Comparison of ENCODE assay signal across 15 mouse cellular contexts in genomic region chr4:141858501-141858900, GRCm38 (mm10). TPM values are rescaled to one million over a fixed set of nuclear protein-coding genes. Genes with fewer than 3 reads are reported as not detected.
DNase-seq lines count a peak whose midpoint lies in the region; ATAC-seq and TF ChIP-seq lines count a peak whose summit lies in the region.
"Had no signal": no experiment of that assay in that cellular context is flagged by ENCODE, and none has a peak within 500 bp of the region (broad histone marks: within the 10 kb centered on the region; RNA-seq: fewer than 3 reads in every experiment).

No protein-coding gene starts in this region.

- H3K27ac ChIP-seq in layer of hippocampus, adult 2 months = peak overlapping the region; percentile 51
- peak overlapping the region; percentile 39 for H3K27ac ChIP-seq in bone marrow macrophage, adult 2 months (ENCODE audit: insufficient read depth, low read depth, low read length)
- H3K27ac ChIP-seq in lung, postnatal 0 days (ENCODE audit: low read length) = no peak overlapping the region
- H3K27ac ChIP-seq in midbrain, embryonic 15.5 days = no peak overlapping the region
- H3K27ac ChIP-seq: hindbrain, embryonic 15.5 days; neural tube, embryonic 13.5 days had no signal

- no peak for TF ChIP-seq EP300 in lung, postnatal 0 days (IDR thresholded peaks at IDR 0.05)

- WGBS in lung, postnatal 0 days = 58% methylated on average over 20 of the region's 20 CpGs
- 88% methylated on average over 20 of the region's 20 CpGs for WGBS in midbrain, embryonic 15.5 days

- H3K36me3 ChIP-seq in lung, postnatal 0 days (ENCODE audit: insufficient read depth, low read length) = no peaks in the 10 kb centered on the region
- 0 out of 2 replicates have a peak, but pooled peaks cover 15% of the 10 kb centered on the region for H3K36me3 ChIP-seq in midbrain, embryonic 15.5 days (replicated peaks)

- no peak for TF ChIP-seq POLR2A in bone marrow macrophage, adult 2 months (IDR thresholded peaks at IDR 0.05; ENCODE audit: borderline replicate concordance, low read depth, low read length)

- no peaks in the 10 kb centered on the region for H3K27me3 ChIP-seq in lung, postnatal 0 days (replicated peaks; ENCODE audit: insufficient read depth, low read length)
- no peaks in the 10 kb centered on the region for H3K27me3 ChIP-seq in midbrain, embryonic 15.5 days (replicated peaks)
- H3K27me3 ChIP-seq: hindbrain, embryonic 15.5 days; neural tube, embryonic 13.5 days had no signal

- no peak overlapping the region for H3K4me2 ChIP-seq in lung, postnatal 0 days (replicated peaks; ENCODE audit: low read depth, low read length)
- H3K4me2 ChIP-seq in midbrain, embryonic 15.5 days = no peak overlapping the region
- H3K4me2 ChIP-seq: heart, embryonic 11.5 days; hindbrain, embryonic 15.5 days; neural tube, embryonic 13.5 days had no signal

- no peak for TF ChIP-seq CTCF in layer of hippocampus, adult 2 months (conservative IDR thresholded peaks at IDR 0.05)
- TF ChIP-seq CTCF in bone marrow macrophage, adult 2 months (IDR thresholded peaks at IDR 0.05; ENCODE audit: low read depth, low read length) = no peak
- TF ChIP-seq CTCF in lung, postnatal 0 days (IDR thresholded peaks at IDR 0.05) = no peak

- ATAC-seq in lung, postnatal 0 days = no peak
- no peak for ATAC-seq in midbrain, embryonic 15.5 days (replicated peaks)
- no peak for ATAC-seq in CD4-positive, CD25-positive, alpha-beta regulatory T cell, adult 4 months

- no peak overlapping the region for H3K9ac ChIP-seq in lung, postnatal 0 days (replicated peaks; ENCODE audit: low read depth)
- no peak overlapping the region for H3K9ac ChIP-seq in midbrain, embryonic 15.5 days
- H3K9ac ChIP-seq: hindbrain, embryonic 15.5 days; neural tube, embryonic 13.5 days had no signal

- peaks cover 19% of the 10 kb centered on the region for H3K4me1 ChIP-seq in bone marrow macrophage, adult 2 months (ENCODE audit: control insufficient read depth, insufficient read depth, low read length)
- H3K4me1 ChIP-seq in lung, postnatal 0 days (ENCODE audit: insufficient read depth, low read depth, low read length) = 0 out of 2 replicates have a peak, but pooled peaks cover 2% of the 10 kb centered on the region
- 0 out of 2 replicates have a peak, but pooled peaks cover 2% of the 10 kb centered on the region for H3K4me1 ChIP-seq in midbrain, embryonic 15.5 days

- no peak overlapping the region for H3K4me3 ChIP-seq in layer of hippocampus, adult 2 months
- no peak overlapping the region for H3K4me3 ChIP-seq in bone marrow macrophage, adult 2 months (ENCODE audit: insufficient read depth, low read length)
- H3K4me3 ChIP-seq in lung, postnatal 0 days (ENCODE audit: low read depth, low read length) = no peak overlapping the region
- H3K4me3 ChIP-seq in midbrain, embryonic 15.5 days = no peak overlapping the region
- H3K4me3 ChIP-seq: hindbrain, embryonic 15.5 days; neural tube, embryonic 13.5 days had no signal

- H3K9me3 ChIP-seq in lung, postnatal 0 days (ENCODE audit: low read length) = no peaks in the 10 kb centered on the region
- no peaks in the 10 kb centered on the region for H3K9me3 ChIP-seq in midbrain, embryonic 15.5 days
- H3K9me3 ChIP-seq: hindbrain, embryonic 15.5 days; neural tube, embryonic 13.5 days had no signal

- DNase-seq in gastrocnemius, adult 18-20 months (ENCODE audit: low spot score) = peak; percentile 36
- DNase-seq in gastrocnemius, postnatal 4 days (ENCODE audit: low spot score in 2 of 2) = no peak
- peak in 1 of 2 experiments; percentile 10 for DNase-seq in layer of hippocampus, adult 2 months (ENCODE audit: low spot score in 2 of 2)
- DNase-seq in layer of hippocampus, postnatal 36 days = no peak
- peak; percentile 59 for DNase-seq in lung, postnatal 0 days (ENCODE audit: low spot score)

RNA-seq across cellular contexts. Expression of gene Ctrc, which starts 12.3 kb away (rescaled TPM):
- total RNA-seq in gastrocnemius, adult 18-20 months (2021) = not detected
- total RNA-seq in gastrocnemius, postnatal 4 days (2021) = not detected
- total RNA-seq in layer of hippocampus, adult 2 months (2021) = not detected
- total RNA-seq in layer of hippocampus, postnatal 36 days (2021) = not detected
- polyA plus RNA-seq in bone marrow macrophage, adult 2 months (2012; ENCODE audit: insufficient read depth, insufficient read length, missing spikeins) = not detected in 2 replicates
- not detected in 2 replicates for polyA plus RNA-seq in lung, postnatal 0 days (2015; fragmentation: Nextera tagmentation; extraction: Ambion mirVana)
- not detected in 2 replicates for polyA plus RNA-seq in midbrain, embryonic 15.5 days (2015; fragmentation: Nextera tagmentation; extraction: Ambion mirVana)
- not detected for polyA plus RNA-seq in CD4-positive, CD25-positive, alpha-beta regulatory T cell, adult 4 months (2017; shearing (Covaris generic))
- total RNA-seq: layer of hippocampus, adult 8-10 months; megakaryocyte-erythroid progenitor cell, adult 5-6 weeks had no signal
- polyA plus RNA-seq: heart, embryonic 11.5 days; hindbrain, embryonic 15.5 days; limb, embryonic 14.5 days; neural tube, embryonic 13.5 days; stomach, embryonic 14.5 days had no signal

RNA-seq across cellular contexts. Expression of gene Efhd2, which starts 16.2 kb away (rescaled TPM):
- 1 to 10 TPM; 2.8 to 4.7 TPM for total RNA-seq in gastrocnemius, adult 18-20 months (2021)
- 10 to 100 TPM; 60.6 to 68.0 TPM for total RNA-seq in gastrocnemius, postnatal 4 days (2021)
- 100 to 1,000 TPM; 139 to 140 TPM for total RNA-seq in layer of hippocampus, adult 2 months (2021)
- 100 to 1,000 TPM; 135 to 143 TPM for total RNA-seq in layer of hippocampus, postnatal 36 days (2021)
- polyA plus RNA-seq in bone marrow macrophage, adult 2 months (2012; ENCODE audit: insufficient read depth, insufficient read length, missing spikeins) = 491 and 499 TPM in 2 replicates
- polyA plus RNA-seq in lung, postnatal 0 days (2015; fragmentation: Nextera tagmentation; extraction: Ambion mirVana) = 81.6 and 88.4 TPM in 2 replicates
- 71.5 and 82.6 TPM in 2 replicates for polyA plus RNA-seq in midbrain, embryonic 15.5 days (2015; fragmentation: Nextera tagmentation; extraction: Ambion mirVana)
- polyA plus RNA-seq in CD4-positive, CD25-positive, alpha-beta regulatory T cell, adult 4 months (2017; shearing (Covaris generic)) = 10 to 100 TPM; 19.8 to 27.0 TPM

RNA-seq across cellular contexts. Expression of gene Cela2a, which starts 32.5 kb away (rescaled TPM):
- total RNA-seq in gastrocnemius, adult 18-20 months (2021) = under 1 TPM in 1 of 2 experiments, not detected in 1; 0.78 TPM
- total RNA-seq in gastrocnemius, postnatal 4 days (2021) = not detected
- total RNA-seq in layer of hippocampus, adult 2 months (2021) = not detected
- not detected for total RNA-seq in layer of hippocampus, postnatal 36 days (2021)
- polyA plus RNA-seq in bone marrow macrophage, adult 2 months (2012; ENCODE audit: insufficient read depth, insufficient read length, missing spikeins) = not detected in 2 replicates
- polyA plus RNA-seq in lung, postnatal 0 days (2015; fragmentation: Nextera tagmentation; extraction: Ambion mirVana) = not detected in 2 replicates
- 0.36 and 0.43 TPM in 2 replicates for polyA plus RNA-seq in midbrain, embryonic 15.5 days (2015; fragmentation: Nextera tagmentation; extraction: Ambion mirVana)
- not detected for polyA plus RNA-seq in CD4-positive, CD25-positive, alpha-beta regulatory T cell, adult 4 months (2017; shearing (Covaris generic))
- total RNA-seq: layer of hippocampus, adult 8-10 months; megakaryocyte-erythroid progenitor cell, adult 5-6 weeks had no signal
- polyA plus RNA-seq: heart, embryonic 11.5 days; neural tube, embryonic 13.5 days; stomach, embryonic 14.5 days had no signal

Comparison
In these comparisons a context has a peak if more than half of its experiments do, and no peak if none do; other contexts are left out.
1. DNase-seq: peak in gastrocnemius, adult 18-20 months (single experiment) and lung, postnatal 0 days (single experiment); none in gastrocnemius, postnatal 4 days (0 of 2) and layer of hippocampus, postnatal 36 days (0 of 2).
2. RNA of gene Efhd2, which starts 16.2 kb away (total RNA-seq): 135 to 143 TPM in layer of hippocampus, postnatal 36 days, 139 to 140 TPM in layer of hippocampus, adult 2 months and 60.6 to 68.0 TPM in gastrocnemius, postnatal 4 days; 2.8 to 4.7 TPM in gastrocnemius, adult 18-20 months; every median in the first group is over 10 times any median in the second.
3. H3K27ac ChIP-seq: peak in layer of hippocampus, adult 2 months (single experiment) and bone marrow macrophage, adult 2 months (single experiment); none in lung, postnatal 0 days (single experiment) and midbrain, embryonic 15.5 days (single experiment).